Mouse (Mus musculus) liver, postnatal 0 days (tissue): ENCODE measurements around the gene Gm826.

Experiments used
- CTCF ChIP-seq: sonication (generic); IDR thresholded peaks from 2 replicates; pipeline ENCODE4 v1.5.1; 2016; ENCODE audit warnings: antibody characterized with exemption, low read depth
- EP300 ChIP-seq: IDR thresholded peaks from 2 replicates; pipeline ENCODE4 v1.6.1; 2016; ENCODE audit warnings: antibody characterized with exemption, low read depth, mild to moderate bottlenecking

GRCm38 (mm10) chr2:160340121-160340520, 6.2 kb upstream of the Gm826 start:
- TF ChIP-seq CTCF = no peak
- no peak for TF ChIP-seq EP300
